In the genomic region with DNA sequence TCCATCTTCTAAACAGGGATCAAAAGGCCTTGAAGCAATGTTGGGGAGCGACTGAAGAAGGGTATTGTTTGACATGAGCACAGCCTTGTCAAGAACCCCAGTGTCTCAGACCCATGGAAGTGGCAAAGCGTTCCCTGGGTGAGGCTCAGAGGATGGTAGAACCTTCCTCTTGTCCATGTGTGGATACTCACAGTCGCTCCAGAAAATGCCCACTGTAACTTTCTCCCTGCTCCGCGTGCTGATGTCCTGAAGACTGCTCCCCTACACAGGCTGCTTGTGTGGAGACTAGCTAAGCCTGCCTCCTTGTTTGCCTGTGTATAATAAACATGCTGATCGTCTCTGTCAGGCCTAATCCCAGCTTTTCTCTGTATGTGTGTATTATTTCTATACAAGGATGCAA, we compare ENCODE assay signal across 11 mouse cellular contexts. TPM values are rescaled to one million over a fixed set of nuclear protein-coding genes. Genes with fewer than 3 reads are reported as not detected.
DNase-seq lines count a peak whose midpoint lies in the region; ATAC-seq and TF ChIP-seq lines count a peak whose summit lies in the region.
"Had no signal": no experiment of that assay in that cellular context is flagged by ENCODE, and none has a peak within 500 bp of the region (broad histone marks: within the 10 kb centered on the region; RNA-seq: fewer than 3 reads in every experiment).

No protein-coding gene starts in this region.

- peak overlapping the region; percentile 58 for H3K27ac ChIP-seq in heart, postnatal 0 days (ENCODE audit: low read depth)
- no peak overlapping the region for H3K27ac ChIP-seq in midbrain, embryonic 11.5 days (ENCODE audit: low read depth, low read length)
- no peak overlapping the region for H3K27ac ChIP-seq in midbrain, embryonic 13.5 days
- peak overlapping the region; percentile 62 for H3K27ac ChIP-seq in limb, embryonic 10.5 days
- H3K27ac ChIP-seq: neural tube, embryonic 13.5 days had no signal

- no peak for TF ChIP-seq CTCF in heart, postnatal 0 days (IDR thresholded peaks at IDR 0.05; ENCODE audit: low read depth)

- no peak overlapping the region for H3K4me2 ChIP-seq in heart, postnatal 0 days (ENCODE audit: low read depth, low read length)
- H3K4me2 ChIP-seq in midbrain, embryonic 11.5 days = no peak overlapping the region
- no peak overlapping the region for H3K4me2 ChIP-seq in midbrain, embryonic 13.5 days (replicated peaks)
- H3K4me2 ChIP-seq: neural tube, embryonic 13.5 days had no signal

- TF ChIP-seq EP300 in heart, postnatal 0 days (IDR thresholded peaks at IDR 0.05; ENCODE audit: low read depth) = no peak

- no peak overlapping the region for H3K9ac ChIP-seq in heart, postnatal 0 days (replicated peaks; ENCODE audit: low read depth, low read length)
- H3K9ac ChIP-seq in midbrain, embryonic 11.5 days (ENCODE audit: low read length) = no peak overlapping the region
- no peak overlapping the region for H3K9ac ChIP-seq in midbrain, embryonic 13.5 days (replicated peaks)
- H3K9ac ChIP-seq: neural tube, embryonic 13.5 days had no signal

- no peaks in the 10 kb centered on the region for H3K9me3 ChIP-seq in heart, postnatal 0 days (replicated peaks; ENCODE audit: control insufficient read depth, low read length)
- no peaks in the 10 kb centered on the region for H3K9me3 ChIP-seq in midbrain, embryonic 11.5 days (ENCODE audit: control insufficient read depth, low read length)
- H3K9me3 ChIP-seq in midbrain, embryonic 13.5 days = no peaks in the 10 kb centered on the region
- H3K9me3 ChIP-seq in limb, embryonic 10.5 days (replicated peaks) = no peaks in the 10 kb centered on the region
- H3K9me3 ChIP-seq: megakaryocyte, embryonic 14.5 days; neural tube, embryonic 13.5 days had no signal

- H3K36me3 ChIP-seq in heart, postnatal 0 days (replicated peaks; ENCODE audit: control insufficient read depth, insufficient read depth, low read length) = no peaks in the 10 kb centered on the region
- H3K36me3 ChIP-seq in midbrain, embryonic 11.5 days (ENCODE audit: control insufficient read depth, insufficient read depth, low read length) = no peaks in the 10 kb centered on the region
- H3K36me3 ChIP-seq in midbrain, embryonic 13.5 days = no peaks in the 10 kb centered on the region
- H3K36me3 ChIP-seq in limb, embryonic 10.5 days = no peaks in the 10 kb centered on the region
- H3K36me3 ChIP-seq: neural tube, embryonic 13.5 days had no signal

- H3K27me3 ChIP-seq in heart, postnatal 0 days (ENCODE audit: control insufficient read depth, insufficient read depth, low read length) = no peaks in the 10 kb centered on the region
- no peaks in the 10 kb centered on the region for H3K27me3 ChIP-seq in midbrain, embryonic 11.5 days (ENCODE audit: control insufficient read depth, insufficient read depth, low read length)
- H3K27me3 ChIP-seq in midbrain, embryonic 13.5 days = no peaks in the 10 kb centered on the region
- no peaks in the 10 kb centered on the region for H3K27me3 ChIP-seq in limb, embryonic 10.5 days (ENCODE audit: low read depth, poor library complexity, severe bottlenecking)
- H3K27me3 ChIP-seq: neural tube, embryonic 13.5 days had no signal

- H3K4me3 ChIP-seq in heart, postnatal 0 days (ENCODE audit: low read depth, low read length) = no peak overlapping the region
- H3K4me3 ChIP-seq in midbrain, embryonic 11.5 days (ENCODE audit: low read depth, low read length) = no peak overlapping the region
- H3K4me3 ChIP-seq in midbrain, embryonic 13.5 days (replicated peaks) = no peak overlapping the region
- no peak overlapping the region for H3K4me3 ChIP-seq in limb, embryonic 10.5 days
- H3K4me3 ChIP-seq: megakaryocyte, embryonic 14.5 days; neural tube, embryonic 13.5 days had no signal

- intact Hi-C loops in heart, postnatal 36 days (cut with DNase I) = no loop called here

- DNase-seq in heart, postnatal 0 days (ENCODE audit: low spot score) = no peak
- no peak for DNase-seq in heart, postnatal 36 days
- DNase-seq in midbrain, embryonic 11.5 days (ENCODE audit: low spot score, missing footprints) = peak; percentile 73
- no peak for DNase-seq in limb, embryonic 10.5 days (ENCODE audit: low spot score)
- DNase-seq in urinary bladder, adult 2 months (ENCODE audit: low spot score) = no peak
- DNase-seq: right cerebral cortex, postnatal 25 days had no signal

- 74% methylated on average over 6 of the region's 6 CpGs for WGBS in heart, postnatal 0 days
- 57% methylated on average over 6 of the region's 6 CpGs for WGBS in midbrain, embryonic 11.5 days
- 58% methylated on average over 6 of the region's 6 CpGs for WGBS in midbrain, embryonic 13.5 days
- 64% methylated on average over 6 of the region's 6 CpGs for WGBS in limb, embryonic 10.5 days

- ATAC-seq in heart, postnatal 0 days (ENCODE audit: insufficient read depth, low read depth) = no peak
- no peak for ATAC-seq in midbrain, embryonic 11.5 days (ENCODE audit: low FRiP score)
- no peak for ATAC-seq in midbrain, embryonic 13.5 days
- no peak for ATAC-seq in CD4-positive, CD25-positive, alpha-beta regulatory T cell, adult 4 months

- peaks cover 32% of the 10 kb centered on the region for H3K4me1 ChIP-seq in heart, postnatal 0 days (ENCODE audit: control insufficient read depth, insufficient read depth)
- H3K4me1 ChIP-seq in midbrain, embryonic 11.5 days (ENCODE audit: control insufficient read depth, insufficient read depth, low read length) = peaks cover 10% of the 10 kb centered on the region; the same call in 1 of the 2 replicates
- H3K4me1 ChIP-seq in midbrain, embryonic 13.5 days (replicated peaks) = peaks cover 17% of the 10 kb centered on the region
- peaks cover 42% of the 10 kb centered on the region for H3K4me1 ChIP-seq in limb, embryonic 10.5 days
- H3K4me1 ChIP-seq: megakaryocyte, embryonic 14.5 days had no signal

RNA-seq across cellular contexts. Expression of a gene that starts 27.1 kb away (rescaled TPM):
- 46.7 and 53.0 TPM in 2 replicates for total RNA-seq in heart, postnatal 0 days (2014; rRNA removed; ENCODE audit: low replicate concordance)
- 39.7 and 41.6 TPM in 2 replicates for polyA plus RNA-seq in heart, postnatal 0 days (2015; fragmentation: Nextera tagmentation; extraction: Ambion mirVana)
- 10 to 100 TPM; 55.3 to 56.4 TPM for total RNA-seq in heart, postnatal 36 days (2021)
- 50.0 and 50.2 TPM in 2 replicates for polyA plus RNA-seq in midbrain, embryonic 11.5 days (2014; fragmentation: Nextera tagmentation; extraction: Ambion mirVana)
- polyA plus RNA-seq in midbrain, embryonic 13.5 days (2015; fragmentation: Nextera tagmentation; extraction: Ambion mirVana) = 29.3 and 30.3 TPM in 2 replicates
- 49.6 and 64.3 TPM in 2 replicates for polyA plus RNA-seq in limb, embryonic 10.5 days (2016; fragmentation: Nextera tagmentation; extraction: Ambion mirVana)
- not detected for polyA plus RNA-seq in CD4-positive, CD25-positive, alpha-beta regulatory T cell, adult 4 months (2017; shearing (Covaris generic))
- 140 and 183 TPM in 2 replicates for polyA plus RNA-seq in urinary bladder, adult 2 months (2012; rRNA removed)
- total RNA-seq: granulocyte monocyte progenitor cell, adult 5-6 weeks had no signal

Comparison
In these comparisons a context has a peak if more than half of its experiments do, and no peak if none do; other contexts are left out.
1. H3K27ac ChIP-seq: peak in heart, postnatal 0 days (single experiment) and limb, embryonic 10.5 days (single experiment); none in midbrain, embryonic 11.5 days (single experiment) and midbrain, embryonic 13.5 days (single experiment).
2. RNA of a gene that starts 27.1 kb away (polyA plus RNA-seq): 140 to 183 TPM in urinary bladder, adult 2 months, 49.6 to 64.3 TPM in limb, embryonic 10.5 days, 50.0 to 50.2 TPM in midbrain, embryonic 11.5 days, 39.7 to 41.6 TPM in heart, postnatal 0 days and 29.3 to 30.3 TPM in midbrain, embryonic 13.5 days; not detected in CD4-positive, CD25-positive, alpha-beta regulatory T cell, adult 4 months; every median in the first group is over 10 times any median in the second.